Mouse (Mus musculus): ENCODE measurements around the gene Frmd5.

Frmd5 gene

GRCm38 (mm10) chr2:121760646-121761045 lies 46.2 kb downstream of the Frmd5 start:
- no peak for DNase-seq

GRCm38 (mm10) chr2:121758258-121758657 lies 48.6 kb downstream of the Frmd5 start:
- no peak for DNase-seq

DNA sequence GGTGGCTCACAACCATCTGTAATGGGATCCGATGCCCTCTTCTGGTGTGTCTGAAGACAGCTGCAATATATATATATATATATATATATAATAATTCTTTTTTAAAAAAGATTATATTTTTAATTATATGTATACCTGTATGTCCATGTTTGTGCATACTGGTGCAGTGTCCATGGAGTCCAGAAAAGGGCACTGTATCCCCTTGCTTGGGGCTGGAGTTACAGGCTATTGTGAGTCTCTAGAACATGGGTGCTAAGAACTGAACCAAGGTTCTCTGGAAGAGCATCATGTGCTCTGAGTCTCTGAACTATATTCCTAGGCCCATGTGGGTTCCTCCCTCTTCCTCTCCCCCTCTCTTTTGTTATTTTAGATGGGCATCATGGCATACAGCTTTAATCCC lies 50.6 kb downstream of the Frmd5 start:
- DNase-seq, result no peak

DNA sequence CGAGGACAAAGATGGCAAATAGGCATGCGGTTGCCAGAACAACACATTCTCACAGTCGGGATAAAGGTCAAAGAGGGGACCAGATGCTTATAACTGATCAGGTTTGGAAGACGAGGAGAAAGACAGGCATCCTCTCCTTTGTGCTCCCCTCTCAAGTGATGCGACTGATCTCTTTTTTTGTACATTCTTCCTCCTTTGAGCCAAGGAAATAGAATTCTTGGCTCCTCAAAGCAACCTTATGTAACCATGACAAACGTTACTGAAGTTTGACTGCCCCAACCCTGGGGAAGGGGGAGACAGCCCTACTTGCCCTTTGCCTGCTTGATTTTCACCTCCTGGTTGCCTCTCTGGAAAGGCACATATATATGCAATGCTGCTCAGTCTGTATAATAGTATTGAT lies 51.8 kb downstream of the Frmd5 start:
- DNase-seq, result no peak

DNA sequence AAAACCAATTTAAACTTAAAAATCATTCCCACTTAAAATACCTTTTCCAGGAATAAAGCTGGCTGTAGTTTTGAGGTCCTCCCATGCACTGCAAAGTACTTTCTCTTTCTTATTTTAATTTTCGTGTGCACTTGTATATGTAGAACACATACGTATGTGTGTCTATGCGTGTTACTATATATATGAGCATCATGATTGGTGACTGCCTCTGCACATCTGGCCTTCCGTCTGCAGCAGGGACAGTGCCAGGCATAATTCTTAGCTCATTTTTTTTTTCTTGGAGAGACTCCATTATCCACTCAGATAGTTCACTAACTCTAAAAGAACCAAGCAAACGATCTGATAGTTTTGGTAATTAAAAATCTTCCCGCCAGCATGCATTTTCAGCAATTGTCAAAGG lies 56.8 kb downstream of the Frmd5 start:
- no peak for DNase-seq

DNA sequence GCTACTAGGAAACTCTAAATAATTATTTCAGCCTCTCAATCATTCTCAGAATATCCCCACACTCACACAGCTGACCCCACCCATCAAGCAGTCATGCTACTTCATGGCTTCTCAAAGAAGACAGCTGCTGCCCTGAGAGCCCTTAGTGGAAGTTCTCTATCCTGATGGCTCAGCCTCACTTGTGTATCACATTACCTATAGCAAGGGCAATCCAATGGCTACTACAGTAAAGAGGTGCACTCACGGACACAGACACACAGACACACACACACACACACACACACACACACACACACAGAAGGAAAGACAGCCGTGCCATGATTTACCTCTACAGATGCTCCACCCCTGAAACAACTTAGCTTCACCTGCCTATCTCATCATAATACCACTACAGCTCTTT lies 65.7 kb downstream of the Frmd5 start:
- DNase-seq, result no peak

GRCm38 (mm10) chr2:121739410-121739809 lies 67.5 kb downstream of the Frmd5 start:
- DNase-seq, result no peak

DNA sequence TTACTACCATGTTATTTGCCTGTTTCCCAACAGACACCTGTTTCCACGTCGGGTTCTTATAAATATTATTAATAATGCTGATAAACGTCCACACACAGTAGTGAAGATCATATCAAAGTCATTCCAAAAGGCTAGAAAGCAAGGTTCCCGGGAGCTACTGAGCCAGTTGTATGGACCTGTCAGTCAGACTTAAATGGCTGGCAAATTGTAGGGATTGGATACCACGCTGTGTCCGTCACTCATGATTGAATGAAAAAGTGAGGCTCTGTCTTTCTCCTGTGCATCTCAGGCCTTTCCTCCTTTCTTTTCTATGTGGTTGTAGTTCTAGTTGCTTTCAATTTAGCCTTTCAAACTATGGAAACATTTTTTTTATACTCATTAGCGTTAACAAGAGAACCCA lies 73.5 kb downstream of the Frmd5 start:
- no peak for DNase-seq

DNA sequence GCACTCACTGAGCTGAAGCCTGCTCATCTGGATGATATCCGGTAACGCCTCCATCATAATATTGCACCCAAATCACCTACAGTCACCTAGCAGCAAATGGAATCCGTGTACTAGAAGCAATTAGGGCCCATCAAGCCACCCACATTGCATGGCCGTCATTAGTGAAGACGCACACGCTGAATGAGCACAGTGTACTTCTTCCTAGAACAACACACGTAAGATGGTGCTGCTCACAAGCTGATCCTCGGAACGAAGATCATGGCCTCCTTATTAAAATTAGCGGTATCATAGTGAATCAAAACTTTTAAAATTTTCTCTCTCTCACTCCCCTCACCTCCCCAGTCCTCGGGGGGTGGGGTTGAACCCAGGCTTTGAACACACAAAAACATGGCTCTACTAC lies 76.4 kb downstream of the Frmd5 start:
- no peak for DNase-seq

DNA sequence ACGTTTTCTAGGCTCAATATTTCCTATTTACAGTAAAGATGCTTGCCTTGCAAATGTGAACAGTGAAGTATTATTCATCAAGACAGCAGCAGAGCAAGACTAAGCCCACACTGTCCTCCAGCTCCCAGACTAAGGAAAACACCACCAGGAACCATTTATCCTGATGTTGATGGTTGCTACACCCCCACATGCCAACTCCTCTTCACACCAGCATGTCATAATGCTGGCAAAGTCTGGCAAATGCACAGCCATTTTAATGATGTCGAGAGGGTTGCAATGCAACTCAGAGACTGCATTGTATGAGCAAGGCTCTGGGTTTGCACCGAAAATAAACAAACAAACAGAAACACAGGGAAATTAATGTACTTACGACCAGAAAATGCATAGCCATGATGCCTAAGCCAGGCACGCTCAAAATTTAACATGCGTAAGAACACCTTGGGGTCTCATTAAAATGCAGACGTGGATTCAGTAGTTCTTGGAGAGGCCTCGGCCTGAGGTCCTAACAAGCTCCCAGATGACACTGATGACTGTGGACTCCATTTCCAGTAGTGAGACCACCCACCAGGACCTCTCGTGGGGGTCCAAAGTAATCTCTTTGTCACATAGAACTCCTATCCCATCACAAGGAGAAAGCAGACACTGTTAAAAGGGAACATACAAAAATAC lies 77.8 kb downstream of the Frmd5 start:
- no peak for DNase-seq

DNA sequence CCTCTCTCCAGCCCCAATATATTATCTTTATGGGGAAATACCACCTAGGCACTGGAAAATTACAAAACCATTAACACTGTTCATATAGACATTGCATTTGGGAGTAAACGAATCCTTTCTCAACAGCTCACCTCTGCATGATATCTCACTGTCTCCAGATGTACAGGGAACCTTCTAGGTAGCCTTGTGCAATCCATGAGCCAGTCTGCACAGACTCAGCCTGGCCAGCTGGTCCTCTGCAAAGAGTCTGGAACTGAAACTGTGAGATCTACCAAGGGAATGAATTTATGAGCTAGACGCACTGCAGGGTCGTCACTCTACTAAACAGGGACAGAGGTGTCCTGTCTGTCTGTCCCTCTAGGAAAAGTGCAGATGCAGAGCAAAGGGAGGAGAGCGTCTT lies 82.0 kb downstream of the Frmd5 start:
- no peak for DNase-seq

- no peak for DNase-seq
Measured at GRCm38 (mm10) chr2:121723796-121724195, 83.1 kb downstream of the Frmd5 start.

GRCm38 (mm10) chr2:121719000-121719399 lies 87.9 kb downstream of the Frmd5 start:
- DNase-seq, result no peak

DNA sequence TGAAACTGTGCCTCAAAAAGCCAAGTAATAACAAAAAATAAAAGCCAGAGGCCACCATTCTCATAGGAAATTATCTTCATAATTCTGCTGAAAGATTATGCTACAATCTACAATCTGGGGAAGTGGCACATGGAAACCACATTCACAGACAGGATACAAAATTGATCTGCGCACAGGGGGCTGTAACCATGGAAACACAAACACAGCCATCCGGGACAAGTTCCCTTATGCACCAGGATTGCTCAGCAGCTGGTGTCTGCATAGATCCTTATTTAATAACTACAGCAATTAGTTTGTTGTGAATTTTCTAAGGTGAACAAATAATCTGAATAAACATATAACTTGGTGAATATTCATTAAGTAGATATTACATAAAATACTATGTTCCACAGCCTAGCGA lies 89.8 kb downstream of the Frmd5 start:
- DNase-seq, result no peak

GRCm38 (mm10) chr2:121713567-121713966 lies 93.3 kb downstream of the Frmd5 start:
- no peak for DNase-seq

DNA sequence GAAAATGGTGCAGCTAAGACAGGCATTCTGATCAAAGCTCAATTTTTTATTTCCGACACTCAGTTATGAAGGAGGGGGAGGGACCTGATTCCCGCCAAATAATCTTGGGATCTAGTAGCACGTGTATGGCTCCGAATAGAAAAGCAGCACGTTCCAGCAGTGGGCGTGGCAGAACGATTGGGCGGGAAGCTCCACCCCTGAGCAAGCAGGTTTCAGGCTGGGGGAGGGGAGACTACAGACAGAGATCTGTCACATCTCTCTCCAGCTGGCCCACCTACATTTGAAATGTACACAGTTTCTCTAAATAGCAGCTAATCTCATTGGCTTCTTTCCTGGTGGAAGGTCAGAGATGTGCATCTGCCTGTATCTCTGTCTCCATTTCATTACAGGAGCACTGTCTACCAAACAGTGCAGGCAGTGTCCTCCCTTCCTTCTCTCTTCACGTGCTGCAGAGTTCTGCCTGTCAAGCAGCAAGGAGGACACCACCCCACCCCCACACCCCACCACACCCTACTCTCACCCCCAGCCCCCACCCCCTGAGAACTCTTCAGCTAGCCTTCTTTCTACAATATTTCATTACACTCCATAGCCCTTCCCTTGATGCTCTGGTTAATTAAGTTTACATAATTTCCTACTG lies 95.0 kb downstream of the Frmd5 start:
- no peak for DNase-seq

- no peak for DNase-seq
Measured at GRCm38 (mm10) chr2:121709096-121709495, 97.8 kb downstream of the Frmd5 start.

DNA sequence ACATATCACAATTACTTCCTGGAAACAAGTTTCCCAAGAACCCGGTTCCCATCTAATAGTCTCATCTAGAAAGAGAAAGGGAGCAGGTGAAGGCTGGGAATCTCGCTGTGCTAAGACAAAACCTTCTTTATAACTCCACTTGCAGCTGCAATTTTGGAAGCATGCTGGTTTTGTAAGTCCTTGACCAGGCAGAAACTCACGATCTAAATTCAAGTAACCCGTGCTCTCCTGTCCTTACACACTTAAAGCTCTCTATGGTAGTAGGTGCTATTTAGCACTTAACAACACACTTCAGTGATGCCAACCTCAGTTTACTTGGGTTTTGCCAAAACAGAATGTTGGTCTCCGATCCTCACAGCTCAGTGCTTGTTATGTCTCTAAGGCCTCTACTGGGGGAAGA lies 99.4 kb downstream of the Frmd5 start:
- no peak for DNase-seq

DNA sequence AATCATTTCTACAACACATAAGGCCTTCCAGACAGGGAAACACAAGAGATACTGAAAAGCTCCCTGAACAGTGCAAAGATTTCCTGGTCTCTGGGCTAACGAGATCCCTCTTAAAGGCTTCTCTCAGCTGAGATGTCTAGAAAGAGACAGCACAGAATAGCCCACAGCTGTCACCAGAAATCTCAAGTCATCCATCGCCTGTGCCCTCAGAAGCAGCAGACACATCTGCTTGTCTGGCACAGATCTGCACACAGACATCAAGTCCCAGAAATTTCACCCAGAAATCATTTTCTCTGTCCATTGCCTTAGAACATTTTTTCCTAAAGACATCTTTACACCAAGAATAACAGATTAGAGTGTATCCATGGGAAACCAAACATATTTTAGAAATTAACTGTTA lies 101.1 kb downstream of the Frmd5 start:
- no peak for DNase-seq

DNA sequence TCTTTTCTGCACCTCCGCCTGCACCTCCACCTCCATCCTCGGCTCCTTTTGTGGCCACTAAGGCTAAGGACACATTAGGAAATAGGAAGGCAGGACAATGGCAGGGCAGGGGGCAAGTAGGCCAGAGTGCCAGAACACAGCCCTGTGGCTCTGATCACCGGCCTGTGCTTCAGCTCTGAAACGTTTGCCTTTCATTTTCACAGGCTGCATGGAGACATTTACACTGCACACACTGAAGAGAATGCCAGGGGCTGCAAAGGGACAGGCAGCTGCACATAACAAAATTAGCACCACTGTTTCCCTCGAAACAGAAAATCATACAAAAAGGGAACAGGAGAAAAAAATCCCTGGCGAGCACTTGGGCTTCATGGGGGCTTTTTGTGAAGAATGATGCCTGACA lies 107.6 kb downstream of the Frmd5 start:
- DNase-seq, result no peak

- no peak for DNase-seq
Measured at GRCm38 (mm10) chr2:121695436-121695835, 111.5 kb downstream of the Frmd5 start.

- DNase-seq, result no peak
Measured at GRCm38 (mm10) chr2:121688107-121688506, 118.8 kb downstream of the Frmd5 start.

- peak; percentile 55 for DNase-seq
Measured at GRCm38 (mm10) chr2:121683606-121684005, 123.3 kb downstream of the Frmd5 start.

DNA sequence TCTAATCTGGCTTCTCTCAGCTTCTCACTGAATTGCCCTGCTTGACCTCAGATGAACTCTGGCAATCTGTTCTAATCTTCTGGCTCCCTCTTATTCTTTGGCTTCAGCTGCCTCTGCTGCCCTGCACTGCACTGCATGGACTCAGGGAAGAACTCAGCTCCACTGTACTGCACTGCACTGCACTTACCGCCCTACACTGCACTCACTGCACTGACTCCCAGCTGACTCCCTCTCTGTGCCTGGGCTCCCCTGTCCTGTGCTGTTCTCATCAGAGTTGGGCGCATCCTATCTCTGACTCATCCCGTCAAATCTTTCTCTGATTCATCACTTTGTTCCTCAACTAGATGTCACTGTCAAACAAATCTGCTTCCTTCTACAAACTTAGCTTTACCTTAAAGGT lies 124.5 kb downstream of the Frmd5 start:
- no peak for DNase-seq

GRCm38 (mm10) chr2:121679711-121680110 lies 127.2 kb downstream of the Frmd5 start:
- no peak for DNase-seq

Data from right cerebral cortex, postnatal 14 days (tissue).